25 mouse cellular contexts compared by ENCODE assay signal in genomic region chr1:94910839-94911238, GRCm38 (mm10).
DNase-seq lines count a peak whose midpoint lies in the region; ATAC-seq and TF ChIP-seq lines count a peak whose summit lies in the region.
"Had no signal": no experiment of that assay in that cellular context is flagged by ENCODE, and none has a peak within 500 bp of the region (broad histone marks: within the 10 kb centered on the region; RNA-seq: fewer than 3 reads in every experiment).

No protein-coding gene starts in this region.

- no peak overlapping the region for H3K4me2 ChIP-seq in forebrain, embryonic 14.5 days (ENCODE audit: low read length)
- no peak overlapping the region for H3K4me2 ChIP-seq in forebrain, postnatal 0 days (ENCODE audit: low read depth)
- H3K4me2 ChIP-seq in midbrain, embryonic 13.5 days (replicated peaks): no peak overlapping the region
- H3K4me2 ChIP-seq in midbrain, embryonic 11.5 days: no peak overlapping the region
- H3K4me2 ChIP-seq in midbrain, embryonic 14.5 days (ENCODE audit: low read length): no peak overlapping the region
- H3K4me2 ChIP-seq in midbrain, postnatal 0 days (ENCODE audit: low read depth, low read length, poor library complexity, severe bottlenecking): no peak overlapping the region
- H3K4me2 ChIP-seq: embryonic facial prominence, embryonic 13.5 days; forebrain, embryonic 12.5 days; heart, embryonic 11.5 days; hindbrain, embryonic 12.5 days; hindbrain, embryonic 15.5 days had no signal

- peak; percentile 1 for DNase-seq in forebrain, embryonic 14.5 days (ENCODE audit: low spot score)
- DNase-seq in forebrain, postnatal 0 days: no peak
- no peak for DNase-seq in midbrain, embryonic 11.5 days (ENCODE audit: low spot score, missing footprints)
- peak; percentile 35 for DNase-seq in midbrain, embryonic 14.5 days
- no peak for DNase-seq in midbrain, postnatal 0 days (ENCODE audit: low spot score)
- DNase-seq in layer of hippocampus, postnatal 10 days (ENCODE audit: low spot score in 2 of 2): no peak
- no peak for DNase-seq in adrenal gland, postnatal 10 days
- DNase-seq: adrenal gland, postnatal 14 days; cerebellum, adult 11-12 months; cerebellum, adult 8-10 months; cerebellum, postnatal 10 days; cerebellum, postnatal 36 days; embryo, embryonic 11 days; gastrocnemius, adult 2 months; gastrocnemius, postnatal 14 days; heart, adult 11 months had no signal

- TF ChIP-seq CTCF in forebrain, postnatal 0 days (IDR thresholded peaks at IDR 0.05; ENCODE audit: low read depth): no peak
- TF ChIP-seq CTCF in midbrain, postnatal 0 days (IDR thresholded peaks at IDR 0.05): no peak

- H3K4me1 ChIP-seq in forebrain, embryonic 14.5 days (ENCODE audit: control insufficient read depth, insufficient read depth, low read length): no peaks in the 10 kb centered on the region
- H3K4me1 ChIP-seq in forebrain, postnatal 0 days (ENCODE audit: insufficient read depth): no peaks in the 10 kb centered on the region
- no peaks in the 10 kb centered on the region for H3K4me1 ChIP-seq in midbrain, embryonic 13.5 days (replicated peaks)
- H3K4me1 ChIP-seq in midbrain, embryonic 11.5 days (ENCODE audit: control insufficient read depth, insufficient read depth, low read length): no peaks in the 10 kb centered on the region
- no peaks in the 10 kb centered on the region for H3K4me1 ChIP-seq in midbrain, embryonic 14.5 days (ENCODE audit: control insufficient read depth, insufficient read depth, low read length)
- no peaks in the 10 kb centered on the region for H3K4me1 ChIP-seq in midbrain, postnatal 0 days (ENCODE audit: insufficient read depth, low read length)
- H3K4me1 ChIP-seq: embryonic facial prominence, embryonic 10.5 days; embryonic facial prominence, embryonic 13.5 days; forebrain, embryonic 12.5 days; hindbrain, embryonic 12.5 days; hindbrain, embryonic 15.5 days had no signal

- H3K9ac ChIP-seq in forebrain, embryonic 14.5 days (ENCODE audit: low read length): no peak overlapping the region
- no peak overlapping the region for H3K9ac ChIP-seq in forebrain, postnatal 0 days
- no peak overlapping the region for H3K9ac ChIP-seq in midbrain, embryonic 13.5 days (replicated peaks)
- H3K9ac ChIP-seq in midbrain, embryonic 11.5 days (ENCODE audit: low read length): no peak overlapping the region
- no peak overlapping the region for H3K9ac ChIP-seq in midbrain, embryonic 14.5 days (replicated peaks; ENCODE audit: low read length)
- H3K9ac ChIP-seq in midbrain, postnatal 0 days (replicated peaks; ENCODE audit: low read length, poor library complexity, severe bottlenecking): no peak overlapping the region
- H3K9ac ChIP-seq: embryonic facial prominence, embryonic 13.5 days; forebrain, embryonic 12.5 days; hindbrain, embryonic 12.5 days; hindbrain, embryonic 15.5 days had no signal

- no peak overlapping the region for H3K27ac ChIP-seq in forebrain, embryonic 14.5 days (ENCODE audit: low read depth, low read length)
- no peak overlapping the region for H3K27ac ChIP-seq in forebrain, postnatal 0 days (ENCODE audit: low read depth, low read length)
- H3K27ac ChIP-seq in midbrain, embryonic 13.5 days: no peak overlapping the region
- H3K27ac ChIP-seq in midbrain, embryonic 11.5 days (ENCODE audit: low read depth, low read length): no peak overlapping the region
- no peak overlapping the region for H3K27ac ChIP-seq in midbrain, embryonic 14.5 days (replicated peaks; ENCODE audit: low read depth, low read length)
- no peak overlapping the region for H3K27ac ChIP-seq in midbrain, postnatal 0 days (ENCODE audit: low read depth, low read length)
- H3K27ac ChIP-seq: embryonic facial prominence, embryonic 10.5 days; embryonic facial prominence, embryonic 13.5 days; forebrain, embryonic 12.5 days; gastrocnemius, adult 2 months; hindbrain, embryonic 12.5 days; hindbrain, embryonic 15.5 days had no signal

- no peak overlapping the region for H3K4me3 ChIP-seq in forebrain, embryonic 14.5 days (ENCODE audit: low read depth, low read length)
- no peak overlapping the region for H3K4me3 ChIP-seq in forebrain, postnatal 0 days (ENCODE audit: low read depth, low read length)
- H3K4me3 ChIP-seq in midbrain, embryonic 13.5 days (replicated peaks): no peak overlapping the region
- H3K4me3 ChIP-seq in midbrain, embryonic 11.5 days (ENCODE audit: low read depth, low read length): no peak overlapping the region
- H3K4me3 ChIP-seq in midbrain, embryonic 14.5 days (replicated peaks; ENCODE audit: low read depth, low read length): no peak overlapping the region
- no peak overlapping the region for H3K4me3 ChIP-seq in midbrain, postnatal 0 days (ENCODE audit: low read depth, low read length)
- H3K4me3 ChIP-seq: embryonic facial prominence, embryonic 10.5 days; embryonic facial prominence, embryonic 13.5 days; erythroblast, embryonic 14.5 days; forebrain, embryonic 12.5 days; gastrocnemius, adult 2 months; hindbrain, embryonic 12.5 days; hindbrain, embryonic 15.5 days had no signal

- no peak for ATAC-seq in forebrain, embryonic 14.5 days
- no peak for ATAC-seq in forebrain, postnatal 0 days
- peak; percentile 69; the same call in 1 of the 2 replicates for ATAC-seq in midbrain, embryonic 13.5 days
- no peak for ATAC-seq in midbrain, embryonic 11.5 days (ENCODE audit: low FRiP score)
- peak; percentile 68 for ATAC-seq in midbrain, embryonic 14.5 days (ENCODE audit: low FRiP score, low TSS enrichment)
- 0 out of 2 replicates have a peak, but pooled peaks have one; percentile 27 for ATAC-seq in midbrain, postnatal 0 days (ENCODE audit: low FRiP score)
- ATAC-seq: Patski had no signal

- no peaks in the 10 kb centered on the region for H3K27me3 ChIP-seq in forebrain, embryonic 14.5 days (replicated peaks; ENCODE audit: control insufficient read depth, insufficient read depth, low read length)
- no peaks in the 10 kb centered on the region for H3K27me3 ChIP-seq in forebrain, postnatal 0 days (ENCODE audit: insufficient read depth, low read length)
- H3K27me3 ChIP-seq in midbrain, embryonic 13.5 days: no peaks in the 10 kb centered on the region
- no peaks in the 10 kb centered on the region for H3K27me3 ChIP-seq in midbrain, embryonic 11.5 days (ENCODE audit: control insufficient read depth, insufficient read depth, low read length)
- no peaks in the 10 kb centered on the region for H3K27me3 ChIP-seq in midbrain, embryonic 14.5 days (ENCODE audit: control insufficient read depth, insufficient read depth, low read length)
- no peaks in the 10 kb centered on the region for H3K27me3 ChIP-seq in midbrain, postnatal 0 days (ENCODE audit: insufficient read depth, low read length)
- H3K27me3 ChIP-seq: embryonic facial prominence, embryonic 13.5 days; forebrain, embryonic 12.5 days; hindbrain, embryonic 12.5 days; hindbrain, embryonic 15.5 days; Patski had no signal

- no peaks in the 10 kb centered on the region for H3K36me3 ChIP-seq in forebrain, embryonic 14.5 days (ENCODE audit: control insufficient read depth, insufficient read depth, low read length)
- no peaks in the 10 kb centered on the region for H3K36me3 ChIP-seq in forebrain, postnatal 0 days (ENCODE audit: insufficient read depth)
- H3K36me3 ChIP-seq in midbrain, embryonic 13.5 days: no peaks in the 10 kb centered on the region
- no peaks in the 10 kb centered on the region for H3K36me3 ChIP-seq in midbrain, embryonic 11.5 days (ENCODE audit: control insufficient read depth, insufficient read depth, low read length)
- no peaks in the 10 kb centered on the region for H3K36me3 ChIP-seq in midbrain, embryonic 14.5 days (ENCODE audit: control insufficient read depth, insufficient read depth, low read length)
- no peaks in the 10 kb centered on the region for H3K36me3 ChIP-seq in midbrain, postnatal 0 days (ENCODE audit: insufficient read depth, low read length)
- H3K36me3 ChIP-seq: embryonic facial prominence, embryonic 10.5 days; embryonic facial prominence, embryonic 13.5 days; forebrain, embryonic 12.5 days; hindbrain, embryonic 12.5 days; hindbrain, embryonic 15.5 days had no signal

- H3K9me3 ChIP-seq in forebrain, embryonic 14.5 days (replicated peaks; ENCODE audit: control insufficient read depth, low read length): no peaks in the 10 kb centered on the region
- H3K9me3 ChIP-seq in forebrain, postnatal 0 days (ENCODE audit: low read length): no peaks in the 10 kb centered on the region
- no peaks in the 10 kb centered on the region for H3K9me3 ChIP-seq in midbrain, embryonic 13.5 days
- H3K9me3 ChIP-seq in midbrain, embryonic 11.5 days (ENCODE audit: control insufficient read depth, low read length): no peaks in the 10 kb centered on the region
- no peaks in the 10 kb centered on the region for H3K9me3 ChIP-seq in midbrain, embryonic 14.5 days (ENCODE audit: control insufficient read depth, low read length)
- H3K9me3 ChIP-seq in midbrain, postnatal 0 days (ENCODE audit: low read length): no peaks in the 10 kb centered on the region
- H3K9me3 ChIP-seq: embryonic facial prominence, embryonic 10.5 days; embryonic facial prominence, embryonic 13.5 days; forebrain, embryonic 12.5 days; hindbrain, embryonic 12.5 days; hindbrain, embryonic 15.5 days had no signal

Comparison
In these comparisons a context has a peak if more than half of its experiments do, and no peak if none do; other contexts are left out.
1. ATAC-seq: peak in midbrain, embryonic 13.5 days (single experiment), midbrain, embryonic 14.5 days (single experiment) and midbrain, postnatal 0 days (single experiment); none in forebrain, embryonic 14.5 days (single experiment), forebrain, postnatal 0 days (single experiment) and midbrain, embryonic 11.5 days (single experiment).
2. DNase-seq: peak in forebrain, embryonic 14.5 days (single experiment) and midbrain, embryonic 14.5 days (single experiment); none in forebrain, postnatal 0 days (single experiment), midbrain, embryonic 11.5 days (single experiment), midbrain, postnatal 0 days (single experiment), layer of hippocampus, postnatal 10 days (0 of 2) and adrenal gland, postnatal 10 days (single experiment).